ENCODE assay signal across 8 mouse cellular contexts in the genomic region with DNA sequence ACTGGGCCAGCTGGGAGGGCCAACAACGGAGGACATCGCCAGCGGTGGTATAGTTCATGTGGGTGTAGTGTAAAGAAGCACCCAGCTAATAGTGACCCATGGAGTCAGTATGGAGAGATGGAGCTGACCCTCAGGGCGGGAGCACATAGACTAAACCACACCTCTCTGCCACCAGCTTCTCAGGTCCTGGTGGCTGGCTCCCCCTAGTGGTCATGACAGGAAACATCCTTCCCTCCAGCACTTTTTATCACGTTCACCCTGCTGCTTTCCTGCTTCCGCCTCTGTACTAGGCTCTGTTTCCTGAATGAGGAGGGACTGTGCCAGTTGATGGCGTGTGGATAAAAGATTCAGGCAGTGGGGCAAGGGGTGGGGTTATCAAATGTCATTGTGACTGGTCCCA. TPM values are rescaled to one million over a fixed set of nuclear protein-coding genes. Genes with fewer than 3 reads are reported as not detected.
DNase-seq lines count a peak whose midpoint lies in the region; ATAC-seq and TF ChIP-seq lines count a peak whose summit lies in the region.

No protein-coding gene starts in this region.

- no peaks in the 10 kb centered on the region for H3K9me3 ChIP-seq in ES-E14 (ENCODE audit: control insufficient read depth, insufficient read depth, low read depth, low read length)
- H3K9me3 ChIP-seq in forebrain, embryonic 14.5 days (replicated peaks; ENCODE audit: control insufficient read depth, low read length), result no peaks in the 10 kb centered on the region
- H3K9me3 ChIP-seq in liver, postnatal 0 days (ENCODE audit: low read length), result no peaks in the 10 kb centered on the region
- no peaks in the 10 kb centered on the region for H3K9me3 ChIP-seq in neural tube, embryonic 13.5 days

- peak overlapping the region; percentile 79 for H3K4me2 ChIP-seq in forebrain, embryonic 14.5 days (ENCODE audit: low read length)
- no peak overlapping the region for H3K4me2 ChIP-seq in liver, postnatal 0 days (ENCODE audit: low read depth, low read length)
- peak overlapping the region; percentile 79 for H3K4me2 ChIP-seq in neural tube, embryonic 13.5 days

- in situ Hi-C loops in ES-E14 (cut with MboI; ENCODE audit: low sequenced_read_pairs in 2 of 2, unreplicated experiment in 2 of 2), result loop anchor here in 1 of 2 experiments (5.0 kb wide), 1 partner anchor 54 kb away; no protein-coding TSS in a partner anchor

- intact Hi-C loops in heart, postnatal 10 days (cut with DNase I), result loop anchor here (1.0 to 5.0 kb wide), 2 partner anchors 51 to 201 kb away; a partner anchor contains a TSS

- peak; percentile 85 for DNase-seq in ES-E14 (ENCODE audit: low read depth, low spot score)
- DNase-seq in c-Kit-positive CD71-positive TER-119-negative erythroid progenitor cells, embryonic 14.5 days (ENCODE audit: low read depth), result peak; percentile 81
- DNase-seq in forebrain, embryonic 14.5 days (ENCODE audit: low spot score), result peak; percentile 88
- DNase-seq in heart, postnatal 10 days, result peak; percentile 88 to 91
- DNase-seq in kidney, postnatal 36 days, result peak; percentile 84 to 87
- peak; percentile 87 for DNase-seq in liver, postnatal 0 days
- DNase-seq in testis, postnatal 10 days (ENCODE audit: low spot score), result peak; percentile 81

- no peaks in the 10 kb centered on the region for H3K36me3 ChIP-seq in ES-E14 (ENCODE audit: control insufficient read depth, insufficient read depth, low read length, poor library complexity, severe bottlenecking)
- peaks cover 66% of the 10 kb centered on the region for H3K36me3 ChIP-seq in forebrain, embryonic 14.5 days (ENCODE audit: control insufficient read depth, insufficient read depth, low read length)
- peaks cover 30% of the 10 kb centered on the region for H3K36me3 ChIP-seq in liver, postnatal 0 days (replicated peaks; ENCODE audit: insufficient read depth, low read length)
- H3K36me3 ChIP-seq in neural tube, embryonic 13.5 days, result peaks cover 44% of the 10 kb centered on the region

- peak; percentile 100 for TF ChIP-seq CTCF in liver, postnatal 0 days (IDR thresholded peaks at IDR 0.05; ENCODE audit: low read depth)

- no peaks in the 10 kb centered on the region for H3K27me3 ChIP-seq in forebrain, embryonic 14.5 days (replicated peaks; ENCODE audit: control insufficient read depth, insufficient read depth, low read length)
- no peaks in the 10 kb centered on the region for H3K27me3 ChIP-seq in liver, postnatal 0 days (ENCODE audit: insufficient read depth, low read length)
- no peaks in the 10 kb centered on the region for H3K27me3 ChIP-seq in neural tube, embryonic 13.5 days

- WGBS in forebrain, embryonic 14.5 days, result 6% methylated on average over 7 of the region's 7 CpGs
- WGBS in liver, postnatal 0 days (ENCODE audit: insufficient replicate concordance), result 4% methylated on average over 7 of the region's 7 CpGs
- WGBS in neural tube, embryonic 13.5 days, result 4% methylated on average over 7 of the region's 7 CpGs

- H3K27ac ChIP-seq in ES-E14 (ENCODE audit: insufficient read depth, low read depth, low read length, poor library complexity, severe bottlenecking), result no peak overlapping the region
- peak overlapping the region; percentile 97; the same call in 1 of the 2 replicates for H3K27ac ChIP-seq in forebrain, embryonic 14.5 days (ENCODE audit: low read depth, low read length)
- no peak overlapping the region for H3K27ac ChIP-seq in liver, postnatal 0 days (ENCODE audit: low read depth)
- peak overlapping the region; percentile 98 for H3K27ac ChIP-seq in neural tube, embryonic 13.5 days (replicated peaks)

- peaks cover 6 to 25% of the 10 kb centered on the region in 2 experiments for H3K4me1 ChIP-seq in ES-E14 (ENCODE audit: control insufficient read depth in 2 of 2, insufficient read depth in 2 of 2, low read length in 2 of 2, poor library complexity in 1 of 2)
- peaks cover 48% of the 10 kb centered on the region for H3K4me1 ChIP-seq in forebrain, embryonic 14.5 days (ENCODE audit: control insufficient read depth, insufficient read depth, low read length)
- H3K4me1 ChIP-seq in liver, postnatal 0 days (ENCODE audit: insufficient read depth), result peaks cover 34% of the 10 kb centered on the region
- peaks cover 58% of the 10 kb centered on the region for H3K4me1 ChIP-seq in neural tube, embryonic 13.5 days (replicated peaks)

- ATAC-seq in forebrain, embryonic 14.5 days, result peak; percentile 73
- ATAC-seq in liver, postnatal 0 days, result peak; percentile 73
- peak; percentile 51 for ATAC-seq in neural tube, embryonic 13.5 days (ENCODE audit: low read depth)

- no peak overlapping the region for H3K4me3 ChIP-seq in ES-E14 (ENCODE audit: insufficient read depth in 1 of 2, low read depth in 1 of 2, low read length in 2 of 2, poor library complexity in 1 of 2, severe bottlenecking in 1 of 2)
- H3K4me3 ChIP-seq in forebrain, embryonic 14.5 days (ENCODE audit: low read depth, low read length), result no peak overlapping the region
- no peak overlapping the region for H3K4me3 ChIP-seq in liver, postnatal 0 days (ENCODE audit: low read depth, low read length)
- H3K4me3 ChIP-seq in neural tube, embryonic 13.5 days, result 0 out of 2 replicates have a peak overlapping the region, but pooled peaks have one; percentile 62

- TF ChIP-seq EP300 in liver, postnatal 0 days (IDR thresholded peaks at IDR 0.05; ENCODE audit: low read depth), result peak; percentile 63; the same call in 1 of the 2 replicates

- H3K9ac ChIP-seq in ES-E14 (ENCODE audit: insufficient read depth, low read depth, low read length, poor library complexity, severe bottlenecking), result no peak overlapping the region
- no peak overlapping the region for H3K9ac ChIP-seq in forebrain, embryonic 14.5 days (ENCODE audit: low read length)
- H3K9ac ChIP-seq in liver, postnatal 0 days (replicated peaks), result no peak overlapping the region
- peak overlapping the region; percentile 18 for H3K9ac ChIP-seq in neural tube, embryonic 13.5 days

TF ChIP-seq in ES-E14, 5 proteins besides CTCF, POLR2A, EP300 and RAD21:
- no peak for TF ChIP-seq HCFC1 (IDR thresholded peaks at IDR 0.05; ENCODE audit: borderline replicate concordance, insufficient read depth, low read length)
- no peak for TF ChIP-seq MAFK (IDR thresholded peaks at IDR 0.05; ENCODE audit: insufficient read depth, low read depth, low read length)
- TF ChIP-seq ZNF384 (IDR thresholded peaks at IDR 0.05; ENCODE audit: low read depth, low read length), result peak; percentile 4; the same call in 1 of the 2 replicates
- peak; percentile 29; the same call in 1 of the 2 replicates for TF ChIP-seq ZC3H11A (IDR thresholded peaks at IDR 0.05; ENCODE audit: borderline replicate concordance, low read depth, low read length)
- TF ChIP-seq CHD2 (IDR thresholded peaks at IDR 0.05; ENCODE audit: low read depth, low read length), result no peak

RNA-seq across cellular contexts. Expression of a gene that starts 15.8 kb away (rescaled TPM):
- 0.36 TPM in 1 of 2 replicates, not detected in the other for total RNA-seq in ES-E14 (2012; rRNA removed)
- polyA plus RNA-seq in forebrain, embryonic 14.5 days (2014; fragmentation: Nextera tagmentation; extraction: Ambion mirVana), result 1.2 TPM in 2 replicates
- 1 to 10 TPM; 2.0 to 3.4 TPM for total RNA-seq in heart, postnatal 10 days (2021)
- polyA plus RNA-seq in liver, postnatal 0 days (2015; fragmentation: Nextera tagmentation; extraction: Ambion mirVana), result 8.9 and 9.6 TPM in 2 replicates
- 1.4 and 1.5 TPM in 2 replicates for polyA plus RNA-seq in neural tube, embryonic 13.5 days (2015; fragmentation: Nextera tagmentation; extraction: Ambion mirVana)

RNA-seq across cellular contexts. Expression of a gene that starts 27.1 kb away (rescaled TPM):
- total RNA-seq in ES-E14 (2012; rRNA removed), result 5.4 and 5.7 TPM in 2 replicates
- 145 and 157 TPM in 2 replicates for polyA plus RNA-seq in forebrain, embryonic 14.5 days (2014; fragmentation: Nextera tagmentation; extraction: Ambion mirVana)
- 10 to 100 TPM; 36.6 to 61.8 TPM for total RNA-seq in heart, postnatal 10 days (2021)
- 34.0 and 35.4 TPM in 2 replicates for polyA plus RNA-seq in liver, postnatal 0 days (2015; fragmentation: Nextera tagmentation; extraction: Ambion mirVana)
- 160 and 168 TPM in 2 replicates for polyA plus RNA-seq in neural tube, embryonic 13.5 days (2015; fragmentation: Nextera tagmentation; extraction: Ambion mirVana)

RNA-seq across cellular contexts. Expression of a gene that starts 53.2 kb away (rescaled TPM):
- total RNA-seq in ES-E14 (2012; rRNA removed), result 0.94 and 1.1 TPM in 2 replicates
- 0.71 and 1.2 TPM in 2 replicates for polyA plus RNA-seq in forebrain, embryonic 14.5 days (2014; fragmentation: Nextera tagmentation; extraction: Ambion mirVana)
- total RNA-seq in heart, postnatal 10 days (2021), result not detected
- 0.21 and 0.28 TPM in 2 replicates for polyA plus RNA-seq in liver, postnatal 0 days (2015; fragmentation: Nextera tagmentation; extraction: Ambion mirVana)
- polyA plus RNA-seq in neural tube, embryonic 13.5 days (2015; fragmentation: Nextera tagmentation; extraction: Ambion mirVana), result 0.18 and 0.26 TPM in 2 replicates

Comparison
In these comparisons a context has a peak if more than half of its experiments do, and no peak if none do; other contexts are left out.
1. H3K27ac ChIP-seq: peak in forebrain, embryonic 14.5 days (single experiment) and neural tube, embryonic 13.5 days (single experiment); none in ES-E14 (single experiment) and liver, postnatal 0 days (single experiment).
2. Peak in every context shown above with its lines, with median percentiles within 50 percentile points of each other: DNase-seq and ATAC-seq.